Mouse (Mus musculus) G1E (cell line): Measurements from ENCODE around the gene Nlgn1. TPM values are rescaled to one million over a fixed set of nuclear protein-coding genes. Genes with fewer than 3 reads are reported as not detected.

Experiments used
- ATAC-seq: 2 replicates; pipeline ENCODE4 v1.8.0; 2016; ENCODE audit warnings: mild to moderate bottlenecking; ENCODE audit not compliant: insufficient number of reproducible peaks, poor library complexity, low FRiP score, severe bottlenecking; ENCODE audit errors: extremely low read depth
- DNase-seq: peaks from one replicate; pipeline ENCODE4 v3.0.0; 2012; ENCODE audit warnings: low spot score
- H3K27me3 ChIP-seq: 2 replicates; pipeline ENCODE4 v1.6.1; 2012; ENCODE audit warnings: mild to moderate bottlenecking, low read length, inconsistent platforms; ENCODE audit not compliant: insufficient read depth
- H3K36me3 ChIP-seq: replicated peaks from 2 replicates; pipeline ENCODE3; 2012; ENCODE audit warnings: mild to moderate bottlenecking, inconsistent platforms
- H3K4me1 ChIP-seq: 2 replicates; pipeline ENCODE4 v1.6.1; 2012; ENCODE audit warnings: low read depth, low read length, inconsistent platforms, mixed read lengths; ENCODE audit not compliant: insufficient read depth
- H3K4me3 ChIP-seq: 2 replicates; pipeline ENCODE4 v1.5.1; 2012; ENCODE audit warnings: low read depth, mild to moderate bottlenecking, inconsistent platforms, low read length, moderate library complexity, mixed read lengths
- H3K9me3 ChIP-seq: replicated peaks from 2 replicates; pipeline ENCODE4 v1.6.1; 2012; ENCODE audit warnings: inconsistent platforms
- CTCF ChIP-seq: IDR thresholded peaks from 2 replicates; pipeline ENCODE4 v1.5.1; 2012; ENCODE audit warnings: low read depth, low read length, inconsistent platforms, mixed read lengths
- GATA1 ChIP-seq: IDR thresholded peaks from 2 replicates; pipeline ENCODE4 v1.6.1; 2012; ENCODE audit warnings: borderline replicate concordance, low read length, inconsistent platforms, mixed read lengths
- GATA2 ChIP-seq: IDR thresholded peaks from 2 replicates; pipeline ENCODE4 v1.6.1; 2012; ENCODE audit warnings: low read depth, low read length, inconsistent platforms, borderline replicate concordance
- POLR2AphosphoS5 ChIP-seq: IDR thresholded peaks from 2 replicates; pipeline ENCODE4 v1.6.1; 2012; ENCODE audit warnings: low read depth, low read length, inconsistent platforms; ENCODE audit not compliant: insufficient replicate concordance
- TAL1 ChIP-seq: conservative IDR thresholded peaks from 2 replicates; pipeline ENCODE4 v1.6.1; 2012; ENCODE audit warnings: low read depth, low read length, inconsistent platforms, mixed read lengths
- polyA plus RNA-seq: library from polyadenylated mRNA; stranded (reverse); fragments of >175 nt; gene quantifications from 2 replicates; pipeline ENCODE4 v1.2.3, GENCODE M21; 2012
- total RNA-seq, 2 experiments: library from RNA; stranded (forward) in 1 of 2; stranded (reverse) in 1 of 2; fragments of 200-1000 nt in 1 of 2; fragments of >200 nt in 1 of 2; fragmentation: Nextera tagmentation in 1 of 2; gene quantifications; 2 replicates each; pipeline ENCODE4 v1.2.3; 2014 to 2017

Gene Nlgn1
- total and polyA plus RNA-seq, 3 experiments: 0.11 TPM; not detected in 2

DNA sequence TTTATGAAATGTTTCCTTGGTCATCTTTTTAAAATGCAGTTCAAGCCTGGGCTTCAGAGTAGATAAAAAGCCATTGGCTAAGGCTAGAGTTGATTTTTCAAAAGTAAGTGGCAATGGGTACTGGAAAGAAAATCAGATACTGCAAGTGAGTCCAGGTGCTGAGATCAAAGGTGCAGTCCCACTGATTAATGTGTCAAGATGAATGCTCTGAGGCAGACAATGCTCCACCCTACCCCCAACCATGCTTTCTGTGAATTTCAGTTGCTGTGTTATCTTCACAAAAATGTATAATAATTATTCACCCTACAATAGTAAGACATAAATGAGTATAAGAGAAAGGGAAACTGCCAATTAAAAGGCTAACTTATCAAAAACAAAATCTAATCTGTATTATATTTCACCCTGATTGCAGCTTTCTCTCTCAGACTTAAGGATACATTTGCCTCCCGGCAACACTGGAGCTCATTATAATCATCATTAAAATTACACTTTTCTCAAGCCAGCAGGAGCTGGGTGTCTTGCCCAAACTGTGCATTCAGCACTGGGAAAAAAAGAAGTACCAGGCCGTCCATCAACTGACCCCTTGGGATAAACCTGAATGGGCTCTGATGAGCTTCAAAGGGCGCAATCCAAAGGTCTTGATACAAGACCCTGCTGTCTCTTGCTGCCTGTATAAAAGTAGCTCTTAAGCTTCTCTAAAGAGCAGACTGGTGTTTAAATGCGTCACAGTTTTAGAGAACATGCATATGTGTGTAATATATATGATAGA is 320.8 kb downstream of the Nlgn1 start:
- Histone ChIP-seq H3K4me1 (no peaks in the 10 kb centered on the region), H3K27me3 (0 out of 2 replicates have a peak, but pooled peaks cover 2% of the 10 kb centered on the region), H3K4me3 (no peak overlapping the region), H3K36me3 (no peaks in the 10 kb centered on the region), H3K9me3 (no peaks in the 10 kb centered on the region)
- no peak for DNase-seq
- ATAC-seq: no peak
- TF ChIP-seq TAL1 (no peak), GATA1 (no peak), GATA2 (no peak), CTCF (no peak), POLR2AphosphoS5 (no peak)

- no peaks in the 10 kb centered on the region for H3K36me3 ChIP-seq
- no peaks in the 10 kb centered on the region for H3K27me3 ChIP-seq
- TF ChIP-seq TAL1 (no peak), GATA2 (no peak), GATA1 (no peak), CTCF (no peak), POLR2AphosphoS5 (no peak)
- DNase-seq: no peak
- ATAC-seq: no peak
- no peaks in the 10 kb centered on the region for H3K4me1 ChIP-seq
- H3K9me3 ChIP-seq: no peaks in the 10 kb centered on the region
- H3K4me3 ChIP-seq: no peak overlapping the region
Observed at GRCm38 (mm10) chr3:26002863-26003608, 329.2 kb downstream of the Nlgn1 start.

DNA sequence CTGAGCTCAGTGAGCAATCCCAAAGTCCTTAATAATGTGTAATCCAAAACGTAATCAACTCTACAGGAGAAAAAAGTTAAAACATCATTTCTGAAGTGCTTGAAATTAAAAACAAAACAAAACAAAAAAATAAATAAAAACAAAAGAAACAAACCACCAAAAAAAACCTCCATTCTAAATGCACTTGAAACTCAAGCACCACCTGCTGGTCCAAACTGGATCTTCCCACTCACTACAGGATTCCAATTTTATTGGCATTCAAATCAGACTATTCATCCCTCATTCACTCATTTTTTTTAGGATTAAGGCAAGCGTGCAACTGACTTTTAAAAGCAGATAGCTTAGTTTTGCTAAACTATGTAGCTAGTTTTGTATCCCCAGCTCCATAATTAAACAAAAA is 329.9 kb downstream of the Nlgn1 start:
- Histone ChIP-seq H3K4me3 (no peak overlapping the region), H3K9me3 (no peaks in the 10 kb centered on the region), H3K4me1 (no peaks in the 10 kb centered on the region), H3K27me3 (no peaks in the 10 kb centered on the region), H3K36me3 (no peaks in the 10 kb centered on the region)
- ATAC-seq (no peak), DNase-seq (no peak)
- TF ChIP-seq GATA2: no peak
- no peak for TF ChIP-seq TAL1
- TF ChIP-seq POLR2AphosphoS5: no peak
- no peak for TF ChIP-seq CTCF
- no peak for TF ChIP-seq GATA1

DNA sequence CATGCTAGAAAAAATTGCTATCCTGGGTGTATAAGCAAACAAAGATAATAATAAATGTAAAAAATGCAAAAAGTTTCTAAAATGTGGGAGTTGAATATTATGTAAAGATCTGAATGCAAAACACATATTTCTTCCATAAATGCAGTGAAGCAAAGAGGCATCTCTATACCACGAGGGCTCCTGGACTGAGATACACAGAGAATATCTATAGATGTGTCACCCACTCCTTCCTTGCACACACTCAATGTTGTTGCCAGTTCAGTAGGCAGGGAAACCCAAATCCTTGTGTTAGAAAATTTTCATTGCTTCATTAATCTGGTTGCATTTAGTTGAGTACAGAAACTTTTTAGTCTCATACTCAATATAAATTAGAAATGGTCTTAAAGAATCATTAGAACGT is 364.7 kb downstream of the Nlgn1 start:
- Histone ChIP-seq H3K9me3 (no peaks in the 10 kb centered on the region), H3K27me3 (no peaks in the 10 kb centered on the region), H3K36me3 (no peaks in the 10 kb centered on the region), H3K4me3 (no peak overlapping the region), H3K4me1 (no peaks in the 10 kb centered on the region)
- ATAC-seq (no peak), DNase-seq (no peak)
- no peak for TF ChIP-seq GATA2
- TF ChIP-seq CTCF: no peak
- TF ChIP-seq TAL1: no peak
- TF ChIP-seq GATA1: no peak
- TF ChIP-seq POLR2AphosphoS5: no peak

- no peak for DNase-seq
- Histone ChIP-seq H3K4me1 (no peaks in the 10 kb centered on the region), H3K27me3 (no peaks in the 10 kb centered on the region), H3K9me3 (no peaks in the 10 kb centered on the region), H3K36me3 (no peaks in the 10 kb centered on the region), H3K4me3 (no peak overlapping the region)
- ATAC-seq: no peak
- TF ChIP-seq TAL1: no peak
- no peak for TF ChIP-seq CTCF
- TF ChIP-seq GATA2: no peak
- TF ChIP-seq GATA1: no peak
- no peak for TF ChIP-seq POLR2AphosphoS5
Observed at GRCm38 (mm10) chr3:25964237-25964636, 368.0 kb downstream of the Nlgn1 start.

DNA sequence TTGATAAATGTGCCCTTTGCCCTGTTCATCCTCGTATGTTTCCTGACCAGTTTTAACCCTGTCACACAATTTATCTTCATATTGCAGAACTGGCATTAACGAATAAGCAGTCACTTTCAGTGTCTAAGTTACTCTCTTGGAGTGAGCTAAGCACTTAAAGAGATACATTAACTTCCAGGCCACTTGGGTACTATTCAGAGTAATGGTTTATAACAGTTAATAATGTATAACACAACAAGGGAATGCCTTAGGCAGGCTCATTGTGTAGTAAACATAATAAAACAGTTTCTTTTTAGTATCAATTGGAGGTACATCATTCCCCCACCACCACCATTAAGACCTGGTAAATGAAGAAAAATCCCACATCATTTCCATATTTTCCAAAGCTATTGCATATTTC is 368.7 kb downstream of the Nlgn1 start:
- TF ChIP-seq GATA2: no peak
- no peak for TF ChIP-seq POLR2AphosphoS5
- no peak for TF ChIP-seq GATA1
- no peak for TF ChIP-seq TAL1
- no peak for TF ChIP-seq CTCF
- Histone ChIP-seq H3K4me1 (no peaks in the 10 kb centered on the region), H3K4me3 (no peak overlapping the region), H3K36me3 (no peaks in the 10 kb centered on the region), H3K27me3 (no peaks in the 10 kb centered on the region), H3K9me3 (no peaks in the 10 kb centered on the region)
- DNase-seq (no peak), ATAC-seq (no peak)
